Comparison of ENCODE assay signal across 11 mouse cellular contexts in genomic region chr5:149243053-149243452, GRCm38 (mm10).
"Had no signal": no experiment of that assay in that cellular context is flagged by ENCODE, and none has a peak within 500 bp of the region (broad histone marks: within the 10 kb centered on the region; RNA-seq: fewer than 3 reads in every experiment).

No protein-coding gene starts in this region.

- H3K4me3 ChIP-seq: kidney, embryonic 15.5 days; limb, embryonic 13.5 days; liver, embryonic 15.5 days; midbrain, embryonic 10.5 days had no signal

- H3K27ac ChIP-seq: kidney, embryonic 15.5 days; limb, embryonic 13.5 days; liver, embryonic 15.5 days; midbrain, embryonic 10.5 days had no signal

- H3K9ac ChIP-seq: kidney, embryonic 15.5 days; limb, embryonic 13.5 days; liver, embryonic 15.5 days; lung, embryonic 14.5 days had no signal

- ATAC-seq: midbrain, embryonic 16.5 days had no signal

- DNase-seq: kidney, postnatal 14 days; left cerebral cortex, postnatal 4 days; lung, embryonic 14.5 days; lung, postnatal 10 days; lung, postnatal 4 days; right cerebral cortex, postnatal 14 days had no signal

- H3K36me3 ChIP-seq: kidney, embryonic 15.5 days; limb, embryonic 13.5 days; liver, embryonic 15.5 days; midbrain, embryonic 10.5 days had no signal

- H3K27me3 ChIP-seq: kidney, embryonic 15.5 days; limb, embryonic 13.5 days; liver, embryonic 15.5 days had no signal

- H3K9me3 ChIP-seq: kidney, embryonic 15.5 days; liver, embryonic 15.5 days had no signal

- H3K4me2 ChIP-seq: kidney, embryonic 15.5 days; limb, embryonic 13.5 days; liver, embryonic 15.5 days; lung, embryonic 14.5 days had no signal
